Mouse (Mus musculus) brain, embryonic 14.5 days (tissue): ENCODE measurements around the gene Asap2.
A peak's percentile ranks its signal among the peaks of the same experiment; 100 is the strongest.
"Not testable (repeated sequence)": the region's sequence is repeated elsewhere in the genome, so short reads cannot be mapped to it uniquely, and the experiment has no call there.

Experiments
- CTCF ChIP-seq: fragments of 200-500 bp; IDR thresholded peaks from 2 replicates; pipeline ENCODE4 v1.5.1; 2012; ENCODE audit warnings: inconsistent platforms, mild to moderate bottlenecking, moderate library complexity, borderline replicate concordance; ENCODE audit not compliant: insufficient read depth, insufficient read length; ENCODE audit errors: extremely low read depth
- POLR2A ChIP-seq: fragments of 200-500 bp; IDR thresholded peaks from 2 replicates; pipeline ENCODE4 v1.6.1; 2012; ENCODE audit warnings: mild to moderate bottlenecking, inconsistent platforms, borderline replicate concordance; ENCODE audit not compliant: poor library complexity, insufficient read depth, insufficient read length, severe bottlenecking; ENCODE audit errors: extremely low read depth

GRCm38 (mm10) chr12:21111116-21111475 lies 120.8 kb downstream of the Asap2 start:
- peak; percentile 52; the same call in 1 of the 2 replicates for TF ChIP-seq CTCF
- TF ChIP-seq POLR2A: not testable (repeated sequence)
